Mouse (Mus musculus) forebrain, embryonic 13.5 days (tissue): ENCODE data around the gene Cyb561d1. TPM values are rescaled to one million over a fixed set of nuclear protein-coding genes. Genes with fewer than 3 reads are reported as not detected.
A peak's percentile ranks its signal among the peaks of the same experiment; 100 is the strongest.

ENCODE experiments used
- ATAC-seq: fragments of 200-750 bp; cut with Nextera tagmentation; 2 replicates; pipeline ENCODE4 v1.8.0; 2017
- H3K27ac ChIP-seq: fragments of 300-500 bp; sonication (generic); 2 replicates; pipeline ENCODE4 v1.5.1; 2015; ENCODE audit warnings: inconsistent platforms, mild to moderate bottlenecking, moderate library complexity
- H3K27me3 ChIP-seq: fragments of 300-500 bp; sonication (generic); 2 replicates; pipeline ENCODE4 v1.6.1; 2015; ENCODE audit warnings: mild to moderate bottlenecking, inconsistent platforms
- H3K36me3 ChIP-seq: fragments of 300-500 bp; sonication (generic); 2 replicates; pipeline ENCODE4 v1.6.1; 2015; ENCODE audit warnings: mild to moderate bottlenecking, inconsistent platforms; ENCODE audit not compliant: poor library complexity, severe bottlenecking
- H3K4me1 ChIP-seq: fragments of 300-500 bp; sonication (generic); 2 replicates; pipeline ENCODE4 v1.6.1; 2015; ENCODE audit warnings: inconsistent platforms
- H3K4me2 ChIP-seq: fragments of 300-500 bp; sonication (generic); 2 replicates; pipeline ENCODE4 v1.6.1; 2015; ENCODE audit warnings: inconsistent platforms, mild to moderate bottlenecking, moderate library complexity
- H3K4me3 ChIP-seq: fragments of 300-500 bp; sonication (generic); 2 replicates; pipeline ENCODE4 v1.5.1; 2015; ENCODE audit warnings: mild to moderate bottlenecking, inconsistent platforms
- H3K9ac ChIP-seq: fragments of 300-500 bp; sonication (generic); 2 replicates; pipeline ENCODE4 v1.6.1; 2015; ENCODE audit warnings: mild to moderate bottlenecking, inconsistent platforms
- H3K9me3 ChIP-seq: fragments of 300-500 bp; sonication (generic); replicated peaks from 2 replicates; pipeline ENCODE4 v1.6.1; 2016; ENCODE audit warnings: inconsistent platforms
- WGBS: fragments of 180-500 bp; shearing (Covaris S2); methylation state at CpG from one replicate; pipeline ENCODE4 v1.1.7; 2015; 5-methylcytosine and 5-hydroxymethylcytosine counted together
- polyA plus RNA-seq: library from polyadenylated mRNA; unstranded; fragments of >200 nt; fragmentation: Nextera tagmentation; extraction: Ambion mirVana; gene quantifications from 2 replicates; pipeline ENCODE4 v1.2.1, GENCODE M21; 2015

Gene Cyb561d1
- polyA plus RNA-seq, 1 experiment from 2014 or later, result 3.6 TPM

- H3K9me3 ChIP-seq, result no peaks in the 10 kb centered on the region
- ATAC-seq, result no peak
- no peak overlapping the region for H3K4me2 ChIP-seq
- H3K27me3 ChIP-seq, result peaks cover 11% of the 10 kb centered on the region
- 70% methylated on average over 3 of the region's 3 CpGs for WGBS
- H3K4me3 ChIP-seq, result no peak overlapping the region
- peaks cover 17% of the 10 kb centered on the region for H3K36me3 ChIP-seq
- H3K9ac ChIP-seq, result no peak overlapping the region
- H3K4me1 ChIP-seq, result peaks cover 34% of the 10 kb centered on the region
- no peak overlapping the region for H3K27ac ChIP-seq
These were observed 16.3 kb downstream of the Cyb561d1 start for GRCm38 (mm10) chr3:108184742-108185141.

GRCm38 (mm10) chr3:108180514-108180913, 20.5 kb downstream of the Cyb561d1 start:
- ATAC-seq, result no peak
- peaks cover 8% of the 10 kb centered on the region for H3K4me1 ChIP-seq
- 17% methylated on average over 2 of the region's 2 CpGs for WGBS
- no peak overlapping the region for H3K4me3 ChIP-seq
- peaks cover 11% of the 10 kb centered on the region for H3K27me3 ChIP-seq
- H3K9me3 ChIP-seq, result no peaks in the 10 kb centered on the region
- no peak overlapping the region for H3K9ac ChIP-seq
- H3K4me2 ChIP-seq, result no peak overlapping the region
- no peaks in the 10 kb centered on the region for H3K36me3 ChIP-seq
- no peak overlapping the region for H3K27ac ChIP-seq

- 83% methylated on average over 7 of the region's 7 CpGs for WGBS
- H3K9me3 ChIP-seq, result no peaks in the 10 kb centered on the region
These were observed 22.0 kb downstream of the Cyb561d1 start for GRCm38 (mm10) chr3:108178756-108179715.

GRCm38 (mm10) chr3:108174672-108175531, 26.1 kb downstream of the Cyb561d1 start:
- Histone ChIP-seq H3K27me3 (no peaks in the 10 kb centered on the region), H3K4me2 (peak overlapping the region; percentile 47), H3K36me3 (no peaks in the 10 kb centered on the region), H3K4me3 (no peak overlapping the region), H3K9ac (peak overlapping the region; percentile 51; the same call in 1 of the 2 replicates), H3K9me3 (no peaks in the 10 kb centered on the region), H3K4me1 (peaks cover 24% of the 10 kb centered on the region), H3K27ac (peak overlapping the region; percentile 91)
- WGBS, result 6% methylated on average over 14 of the region's 14 CpGs
- peak; percentile 97 for ATAC-seq

More at GRCm38 (mm10) chr3:108178756-108179715, 22.0 kb downstream of the Cyb561d1 start:
- H3K36me3 ChIP-seq, result no peaks in the 10 kb centered on the region
- H3K4me1 ChIP-seq, result peaks cover 19% of the 10 kb centered on the region
- H3K4me3 ChIP-seq, result no peak overlapping the region
- H3K27me3 ChIP-seq, result 0 out of 2 replicates have a peak, but pooled peaks cover under 1% of the 10 kb centered on the region
- H3K9ac ChIP-seq, result no peak overlapping the region
- H3K27ac ChIP-seq, result no peak overlapping the region
- H3K4me2 ChIP-seq, result no peak overlapping the region
- no peak for ATAC-seq

- H3K4me1 ChIP-seq, result peaks cover 51% of the 10 kb centered on the region
- H3K9ac ChIP-seq, result no peak overlapping the region
- WGBS, result 52% methylated on average over 3 of the region's 3 CpGs
These were observed 31.8 kb downstream of the Cyb561d1 start for GRCm38 (mm10) chr3:108169199-108169598.

GRCm38 (mm10) chr3:108167499-108167898, 33.5 kb downstream of the Cyb561d1 start:
- H3K9me3 ChIP-seq, result no peaks in the 10 kb centered on the region
- no peaks in the 10 kb centered on the region for H3K27me3 ChIP-seq
- H3K27ac ChIP-seq, result no peak overlapping the region
- H3K9ac ChIP-seq, result no peak overlapping the region
- no peak overlapping the region for H3K4me2 ChIP-seq
- peaks cover 44% of the 10 kb centered on the region for H3K4me1 ChIP-seq
- no peaks in the 10 kb centered on the region for H3K36me3 ChIP-seq
- H3K4me3 ChIP-seq, result no peak overlapping the region
- no peak for ATAC-seq
- WGBS, result 37% methylated on average over 14 of the region's 14 CpGs

More at GRCm38 (mm10) chr3:108169199-108169598, 31.8 kb downstream of the Cyb561d1 start:
- Histone ChIP-seq H3K27ac (no peak overlapping the region), H3K9me3 (no peaks in the 10 kb centered on the region), H3K4me3 (no peak overlapping the region), H3K36me3 (no peaks in the 10 kb centered on the region), H3K27me3 (no peaks in the 10 kb centered on the region), H3K4me2 (no peak overlapping the region)
- no peak for ATAC-seq

GRCm38 (mm10) chr3:108166486-108167211, 34.4 kb downstream of the Cyb561d1 start:
- H3K9me3 ChIP-seq, result no peaks in the 10 kb centered on the region
- H3K27ac ChIP-seq, result peak overlapping the region; percentile 58
- peak; percentile 78 for ATAC-seq
- H3K4me1 ChIP-seq, result peaks cover 44% of the 10 kb centered on the region
- H3K4me2 ChIP-seq, result peak overlapping the region; percentile 14
- 2% methylated on average over 9 of the region's 11 CpGs for WGBS
- H3K9ac ChIP-seq, result peak overlapping the region; percentile 26; the same call in 1 of the 2 replicates
- H3K36me3 ChIP-seq, result no peaks in the 10 kb centered on the region
- H3K4me3 ChIP-seq, result no peak overlapping the region
- H3K27me3 ChIP-seq, result no peaks in the 10 kb centered on the region

- Histone ChIP-seq H3K27me3 (no peaks in the 10 kb centered on the region), H3K36me3 (no peaks in the 10 kb centered on the region), H3K4me1 (peaks cover 44% of the 10 kb centered on the region), H3K9me3 (no peaks in the 10 kb centered on the region), H3K27ac (peak overlapping the region; percentile 58), H3K9ac (0 out of 2 replicates have a peak overlapping the region, but pooled peaks have one; percentile 26), H3K4me3 (no peak overlapping the region), H3K4me2 (peak overlapping the region; percentile 53)
- 19% methylated on average over 10 of the region's 10 CpGs for WGBS
- peak; percentile 22 for ATAC-seq
These were observed 35.3 kb downstream of the Cyb561d1 start for GRCm38 (mm10) chr3:108165532-108166315.

- peak overlapping the region; percentile 53 for H3K4me2 ChIP-seq
- no peak overlapping the region for H3K27ac ChIP-seq
- ATAC-seq, result peak; percentile 66
- 17% methylated on average over 9 of the region's 9 CpGs for WGBS
- H3K4me3 ChIP-seq, result peak overlapping the region; percentile 17
- peak overlapping the region; percentile 50 for H3K9ac ChIP-seq
- no peaks in the 10 kb centered on the region for H3K9me3 ChIP-seq
- peaks cover 44% of the 10 kb centered on the region for H3K4me1 ChIP-seq
- no peaks in the 10 kb centered on the region for H3K27me3 ChIP-seq
- H3K36me3 ChIP-seq, result no peaks in the 10 kb centered on the region
These were observed 36.2 kb downstream of the Cyb561d1 start for GRCm38 (mm10) chr3:108164807-108165206.

- Histone ChIP-seq H3K4me1 (peaks cover 40% of the 10 kb centered on the region), H3K27me3 (no peaks in the 10 kb centered on the region), H3K4me2 (no peak overlapping the region), H3K9ac (no peak overlapping the region), H3K27ac (no peak overlapping the region), H3K4me3 (no peak overlapping the region), H3K36me3 (no peaks in the 10 kb centered on the region), H3K9me3 (no peaks in the 10 kb centered on the region)
- 67% methylated on average over 5 of the region's 5 CpGs for WGBS
- ATAC-seq, result no peak
These were observed 36.9 kb downstream of the Cyb561d1 start for GRCm38 (mm10) chr3:108164091-108164490.
